Mouse (Mus musculus) monocyte, adult 2 months (primary cell): ENCODE measurements around the gene Cers3.

Experiments used
- DNase-seq, 2 experiments: peaks; one replicate each; pipeline ENCODE4 v3.0.0; 2022; ENCODE audit warnings: low spot score in 2 of 2, low read depth in 1 of 2

The Cers3 gene

DNA sequence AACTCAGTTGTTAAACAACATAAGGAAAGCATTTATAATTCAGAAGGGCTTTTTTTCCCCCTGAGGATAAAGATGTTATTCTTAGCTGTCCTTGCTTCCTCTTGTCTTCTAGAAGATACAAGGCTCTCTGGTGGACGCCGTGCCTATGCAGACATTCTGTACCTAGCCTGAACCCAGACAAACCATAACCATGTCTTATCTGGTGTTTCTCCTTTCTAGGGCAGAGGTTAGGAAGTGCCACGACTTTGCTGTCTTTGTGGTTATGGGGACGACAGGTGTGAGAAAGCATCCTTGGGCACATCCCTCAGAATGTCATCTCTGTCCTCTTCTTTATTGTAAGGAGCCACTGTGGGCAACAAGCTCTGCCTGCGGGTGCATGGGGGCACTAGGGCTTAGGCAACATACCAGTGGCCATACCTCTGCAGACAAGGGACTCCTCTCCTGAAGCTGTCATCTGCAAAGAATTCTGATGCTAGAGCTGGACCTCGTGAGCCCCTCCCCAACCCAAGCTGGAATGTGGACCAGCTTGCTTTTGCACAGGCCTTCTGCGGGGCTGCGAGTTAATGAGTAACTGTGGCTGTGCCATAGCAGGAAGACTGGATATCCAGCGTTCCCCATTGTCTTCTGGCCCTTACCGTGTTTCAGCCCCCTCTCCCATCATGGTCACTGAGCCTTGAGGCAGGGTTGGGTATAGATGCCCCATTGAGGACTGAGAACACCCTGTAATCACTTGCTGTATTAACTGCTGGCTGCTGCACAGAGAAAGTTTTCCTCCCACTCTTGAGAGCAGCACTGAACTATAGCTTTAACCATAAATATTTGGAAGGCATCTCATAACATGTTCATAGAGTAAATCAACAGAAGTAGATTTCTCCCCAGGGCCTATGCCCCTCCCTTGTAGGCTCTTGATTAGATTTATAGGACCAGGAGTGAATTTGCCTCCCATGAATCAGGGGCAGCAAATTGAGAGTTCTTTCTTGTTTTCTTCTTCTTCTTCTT lies 36.9 kb downstream of the Cers3 start:
- no peak for DNase-seq

DNA sequence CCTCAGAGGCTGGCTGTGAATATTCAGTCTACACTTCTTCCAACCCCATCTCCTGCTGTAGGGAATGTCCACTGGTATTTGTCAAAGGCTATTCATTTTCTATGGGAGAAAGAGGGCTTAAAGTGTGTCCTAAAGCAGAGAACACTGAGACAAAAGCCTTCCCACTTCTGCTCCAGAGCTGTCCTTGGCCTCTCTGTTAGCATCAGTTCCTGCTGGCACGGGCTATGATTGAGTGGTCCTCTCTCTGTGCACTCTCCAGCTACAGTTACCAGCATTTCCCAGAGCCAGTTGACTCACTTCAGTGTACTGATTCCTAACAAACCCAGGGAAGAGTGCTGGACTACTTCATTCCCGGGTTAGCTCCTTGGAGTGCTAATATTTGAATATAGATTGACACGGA lies 43.2 kb downstream of the Cers3 start:
- no peak for DNase-seq

DNA sequence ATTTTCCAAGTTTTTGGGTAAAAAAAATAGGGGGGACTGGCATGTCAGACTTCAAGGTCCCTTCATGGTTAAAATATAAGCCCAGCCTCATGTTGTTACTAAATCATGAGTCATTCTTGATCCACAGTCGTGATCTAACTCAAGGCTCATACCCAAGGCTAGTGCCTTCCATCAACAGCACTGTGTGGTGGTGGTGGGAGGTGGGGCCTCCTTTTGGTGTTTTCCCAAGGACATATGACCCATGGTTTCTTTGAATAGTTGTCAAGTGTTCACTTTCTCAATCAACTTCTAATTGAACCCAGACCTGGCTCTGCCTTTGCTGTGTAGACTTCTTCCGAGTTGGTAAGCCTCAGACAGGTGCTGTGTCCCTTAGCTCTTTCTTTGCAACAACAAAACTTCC lies 44.5 kb downstream of the Cers3 start:
- no peak for DNase-seq

DNA sequence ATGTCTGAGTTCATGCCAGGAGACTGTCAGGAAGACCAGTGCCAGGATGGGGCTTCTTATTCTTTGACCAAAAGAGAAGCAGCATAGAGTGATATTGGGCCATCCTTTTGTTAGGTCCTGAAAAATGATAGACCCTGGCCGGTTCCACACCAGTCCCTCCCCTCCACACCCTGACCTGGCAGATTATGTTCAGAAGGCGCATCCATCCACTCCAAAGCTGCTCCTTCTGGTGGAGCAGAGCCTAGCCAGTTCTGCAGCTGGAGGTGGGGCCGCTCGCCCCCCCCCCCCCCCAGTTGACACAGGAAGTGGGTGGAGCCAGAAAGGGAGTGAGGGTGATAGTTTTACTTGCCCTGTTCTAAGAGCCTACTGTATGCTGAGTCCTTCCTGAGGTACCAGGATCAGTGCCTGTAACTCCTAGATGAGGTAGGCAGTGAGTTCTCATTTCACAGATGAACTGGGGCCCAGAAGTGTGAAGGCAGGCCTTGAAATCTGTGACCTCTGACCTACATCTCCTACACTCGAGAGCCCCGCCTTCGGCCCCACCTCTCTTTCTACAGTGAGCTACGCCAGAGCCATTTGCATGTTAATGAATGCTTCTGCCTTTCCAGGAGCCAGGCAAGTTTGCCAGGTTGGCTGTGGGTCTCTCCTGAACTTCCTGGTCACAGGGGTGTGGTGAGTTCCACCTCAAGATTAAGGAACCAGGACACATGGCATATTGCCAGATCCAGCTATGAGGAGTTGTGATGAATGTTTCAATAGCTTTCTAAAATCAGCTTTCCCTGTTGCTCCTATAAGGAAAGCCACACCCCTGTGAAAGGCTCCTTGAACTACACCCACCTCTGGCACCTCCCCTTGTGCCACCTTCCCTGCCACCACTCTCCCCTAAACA lies 46.8 kb downstream of the Cers3 start:
- no peak for DNase-seq

DNA sequence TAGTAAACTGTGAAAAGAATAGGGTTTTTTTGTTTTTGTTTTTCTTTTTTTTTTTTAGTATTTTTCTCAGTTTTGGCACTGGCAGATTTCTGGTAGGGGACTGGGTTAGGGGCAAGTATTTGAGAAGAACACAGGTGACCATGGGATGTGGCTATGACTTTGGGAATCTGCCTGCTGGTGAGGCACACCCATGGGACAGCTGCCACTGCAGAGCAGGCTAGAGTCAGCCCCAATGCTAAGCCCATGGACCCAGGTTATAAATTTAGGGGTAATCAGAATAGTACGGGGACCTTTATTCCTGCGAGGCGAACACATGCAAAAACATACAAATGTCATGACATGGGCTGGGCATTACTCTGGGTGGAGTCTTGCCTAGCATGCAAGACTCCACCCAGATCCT lies 47.7 kb downstream of the Cers3 start:
- no peak for DNase-seq

GRCm38 (mm10) chr7:66796909-66797308 lies 53.6 kb downstream of the Cers3 start:
- DNase-seq, result no peak

DNA sequence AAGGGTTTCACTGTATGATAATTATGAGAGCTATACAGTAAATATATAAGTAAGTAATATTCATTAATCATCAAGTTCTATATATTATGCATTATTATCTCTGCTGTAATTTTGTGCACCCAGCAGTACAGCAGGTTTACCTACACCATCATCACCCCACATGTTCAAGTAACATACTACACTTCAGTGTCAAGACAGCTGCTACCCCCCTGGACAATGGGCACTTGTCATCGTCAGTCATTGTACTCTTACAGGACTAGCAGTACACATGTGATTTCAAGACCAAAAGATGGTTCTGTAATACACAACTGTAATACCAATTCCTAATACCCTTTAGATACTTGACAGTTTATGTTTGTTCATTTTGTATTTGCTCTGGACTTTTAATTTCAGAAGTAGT lies 54.0 kb downstream of the Cers3 start:
- no peak for DNase-seq

- no peak for DNase-seq
Measured at GRCm38 (mm10) chr7:66798826-66799225, 55.5 kb downstream of the Cers3 start.

GRCm38 (mm10) chr7:66800784-66801183 lies 57.5 kb downstream of the Cers3 start:
- DNase-seq, result no peak

DNA sequence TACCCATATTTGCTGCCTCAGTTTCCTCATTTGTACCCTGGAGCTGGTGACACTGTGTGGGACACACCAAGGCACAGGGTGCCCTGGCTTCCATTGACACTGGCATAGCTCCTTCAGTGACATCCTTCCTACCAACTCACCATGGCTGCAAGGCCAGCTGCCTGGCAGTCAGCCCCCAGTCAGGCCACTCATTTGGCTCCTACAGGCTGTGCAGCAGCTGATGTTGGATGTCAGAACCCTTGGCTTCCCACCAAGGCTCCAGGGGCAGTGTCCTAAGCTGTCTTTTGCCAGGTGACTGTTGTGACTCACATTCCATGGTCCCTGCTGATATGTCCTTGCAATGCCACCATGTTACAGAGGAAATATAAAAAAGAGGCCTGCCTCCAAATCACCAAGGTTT lies 58.5 kb downstream of the Cers3 start:
- no peak for DNase-seq

- no peak for DNase-seq
Measured at GRCm38 (mm10) chr7:66803798-66804197, 60.5 kb downstream of the Cers3 start.

DNA sequence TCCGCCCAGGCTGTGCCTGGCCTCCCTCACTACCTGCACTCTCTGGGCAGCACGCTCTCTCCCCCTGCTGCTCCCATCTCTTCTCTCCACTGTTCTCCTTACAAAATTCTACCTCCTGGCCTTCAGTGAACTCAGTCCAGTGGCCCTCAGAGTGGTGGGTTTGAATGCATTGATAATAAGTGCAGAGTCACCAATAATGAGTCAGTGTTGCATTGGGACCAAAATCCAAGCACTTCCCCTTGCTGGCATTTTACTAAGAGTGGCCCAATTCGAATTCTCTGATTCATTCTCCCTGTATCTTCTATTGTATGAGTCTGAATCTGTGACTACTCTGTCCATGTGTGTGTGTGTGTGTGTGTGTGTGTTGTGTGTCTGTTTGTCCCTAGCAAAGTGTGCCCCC lies 63.5 kb downstream of the Cers3 start:
- DNase-seq, result no peak

- no peak for DNase-seq
Measured at GRCm38 (mm10) chr7:66810436-66810835, 67.1 kb downstream of the Cers3 start.

DNA sequence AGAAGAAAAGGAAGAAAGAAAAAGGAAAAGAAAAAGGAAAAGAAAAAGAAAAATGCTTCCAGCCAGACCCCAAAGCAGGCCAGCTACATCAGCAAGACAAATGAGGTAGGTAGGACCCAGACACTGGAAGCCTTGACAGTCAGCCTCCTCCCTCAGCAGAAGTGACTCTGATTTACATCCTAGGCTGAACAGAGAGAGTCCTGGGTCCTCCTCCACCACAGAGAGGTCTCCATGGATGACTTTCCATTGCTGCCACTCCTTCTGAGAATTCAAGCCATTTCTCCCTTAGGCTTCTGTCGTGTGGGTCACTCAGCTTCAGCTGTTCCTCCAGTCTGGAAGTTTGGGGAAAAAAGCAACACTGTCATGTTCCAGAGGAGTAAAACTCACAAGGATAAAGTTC lies 68.0 kb downstream of the Cers3 start:
- no peak for DNase-seq

GRCm38 (mm10) chr7:66812289-66812688 lies 69.0 kb downstream of the Cers3 start:
- DNase-seq, result no peak

DNA sequence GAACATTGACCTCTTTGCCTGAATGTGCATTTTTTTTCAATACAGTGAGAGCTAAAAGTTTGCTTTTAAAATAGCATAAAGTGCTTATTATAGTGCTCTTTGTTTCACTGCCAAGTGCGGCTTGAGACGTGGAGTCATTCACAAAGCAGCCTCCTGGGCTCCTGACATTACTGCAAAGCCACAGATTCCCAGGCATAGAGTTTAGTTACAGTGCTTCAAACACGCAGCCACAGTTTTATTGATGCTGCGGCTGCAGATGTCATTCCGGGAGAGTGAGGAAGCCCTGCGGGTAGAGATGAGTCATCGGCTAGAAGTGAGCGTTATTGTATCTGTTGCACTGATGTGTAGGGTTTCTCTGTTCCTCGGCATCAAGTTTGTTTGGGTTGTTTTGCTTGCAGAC lies 69.4 kb downstream of the Cers3 start:
- DNase-seq, result no peak

- DNase-seq, result no peak
Measured at GRCm38 (mm10) chr7:66813172-66813571, 69.9 kb downstream of the Cers3 start.

DNA sequence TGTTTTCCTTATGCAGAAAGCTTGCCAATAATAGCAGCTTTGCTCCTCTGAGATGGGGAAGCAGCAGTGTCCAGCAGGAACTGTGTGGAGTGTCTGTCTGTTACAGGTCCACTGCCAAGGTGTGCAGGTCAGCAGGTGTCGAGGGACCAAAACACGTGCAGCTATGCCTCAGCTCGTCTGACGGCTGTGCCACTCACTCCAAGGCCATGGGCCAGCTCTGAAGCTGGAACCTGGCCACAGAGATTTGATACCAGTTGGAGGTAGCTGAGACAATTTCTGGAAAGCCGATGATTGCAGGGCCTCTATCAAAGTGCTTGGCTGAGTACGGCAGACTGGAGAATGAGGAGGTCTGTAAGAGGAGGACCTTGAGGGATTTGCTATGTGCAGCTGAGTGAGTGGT lies 72.2 kb downstream of the Cers3 start:
- no peak for DNase-seq

DNA sequence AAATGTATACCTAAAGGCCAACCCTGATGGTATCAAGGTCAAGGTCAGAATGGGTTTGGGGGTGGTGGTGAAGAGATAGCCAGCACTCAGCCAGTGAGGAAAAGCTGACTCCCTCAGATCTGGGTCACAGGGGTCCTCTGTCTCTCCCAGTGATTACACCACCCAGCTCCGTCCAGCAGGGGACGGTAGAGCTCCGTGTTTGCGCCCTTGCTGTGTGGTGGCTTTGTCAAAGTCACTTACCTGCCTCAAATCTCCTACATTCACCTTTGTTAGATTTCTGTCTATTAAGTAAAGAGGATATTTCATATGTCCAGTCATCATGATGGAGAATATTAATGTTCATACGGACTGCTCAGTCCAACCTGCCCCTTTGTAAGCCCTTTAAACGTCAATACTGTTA lies 76.7 kb downstream of the Cers3 start:
- DNase-seq, result no peak

GRCm38 (mm10) chr7:66830803-66831202 lies 87.5 kb downstream of the Cers3 start:
- no peak for DNase-seq

- DNase-seq, result no peak
Measured at GRCm38 (mm10) chr7:66831295-66831694, 88.0 kb downstream of the Cers3 start.

DNA sequence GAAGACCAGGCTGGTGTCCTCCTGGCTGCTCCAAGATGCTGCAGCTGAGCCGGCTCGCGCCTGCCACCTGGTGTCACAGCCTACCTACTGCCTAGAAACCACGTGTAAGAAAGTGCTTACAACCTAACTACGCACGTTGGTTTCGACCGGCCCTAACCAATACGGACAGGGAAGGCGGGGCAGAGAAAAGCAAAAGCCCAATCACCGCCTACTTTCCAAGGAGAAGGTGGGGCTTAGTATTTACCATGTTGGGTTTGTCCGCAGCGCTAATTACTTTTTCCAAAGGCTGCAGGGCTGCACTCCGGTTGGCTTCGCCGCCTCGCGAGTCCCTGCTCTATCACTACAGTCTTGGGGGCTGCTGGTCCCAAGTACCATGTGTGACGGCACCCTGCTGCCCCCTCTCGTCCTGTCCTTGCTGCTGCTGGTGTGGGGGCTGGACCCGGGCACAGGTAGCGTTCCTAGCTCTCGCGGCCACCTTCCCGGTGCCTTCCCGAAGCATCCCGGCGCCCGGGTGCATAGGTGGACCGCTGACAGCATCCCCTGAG lies 96.2 kb downstream of the Cers3 start, which contains the start of gene Adamts17:
Adamts17 (plus strand) TSS at position 273 of the 545 bp plus-strand sequence.
- peak; percentile 73 to 77 for DNase-seq
